Mouse (Mus musculus) CH12.LX (cell line): Measurements from ENCODE around the gene Asap3.

Experiments
- CHD2 ChIP-seq: IDR thresholded peaks from 2 replicates; pipeline ENCODE4 v1.6.1; 2011; ENCODE audit warnings: low read length, improper control_type of control experiment
- CTCF ChIP-seq, 2 experiments: IDR thresholded peaks in 1 of 2; conservative IDR thresholded peaks in 1 of 2; 2 replicates each; pipeline ENCODE4 v1.5.1; 2011 to 2012; ENCODE audit warnings: low read depth in 2 of 2, low read length in 2 of 2, improper control_type of control experiment in 1 of 2, inconsistent platforms in 1 of 2, mild to moderate bottlenecking in 1 of 2, moderate library complexity in 1 of 2
- EP300 ChIP-seq: IDR thresholded peaks from 2 replicates; pipeline ENCODE4 v1.6.1; 2011; ENCODE audit warnings: low read length, improper control_type of control experiment
- POLR2A ChIP-seq: IDR thresholded peaks from 2 replicates; pipeline ENCODE4 v1.6.1; 2011; ENCODE audit warnings: low read depth, mild to moderate bottlenecking, improper control_type of control experiment, low read length

DNA sequence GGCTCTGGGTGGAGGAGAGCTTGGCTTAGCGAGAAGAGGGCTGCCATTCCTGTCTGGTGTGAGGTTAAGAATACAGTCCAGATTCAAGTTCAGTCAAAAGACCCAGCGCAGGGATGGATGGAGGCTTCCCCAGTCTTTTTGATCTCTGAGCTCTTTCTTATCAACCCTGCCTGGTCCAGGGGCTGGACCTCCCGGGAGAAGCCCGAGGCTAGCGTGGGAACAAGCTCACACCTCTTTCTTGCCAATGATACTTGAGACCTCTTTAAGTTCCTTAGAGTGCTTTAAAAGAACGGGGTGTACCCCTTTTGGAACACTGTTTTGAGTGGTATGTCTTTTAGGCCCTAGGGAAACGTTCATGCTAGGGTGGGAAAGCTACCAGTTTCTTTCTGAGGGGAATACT lies 11.1 kb upstream of the Asap3 start:
- no peak for TF ChIP-seq POLR2A
- TF ChIP-seq CHD2: no peak
- no peak for TF ChIP-seq EP300
- TF ChIP-seq CTCF (conservative IDR thresholded peaks at IDR 0.05 in 1 of 2, IDR thresholded peaks at IDR 0.05 in 1 of 2; ENCODE audit: low read depth in 2 of 2, low read length in 2 of 2): no peak
